Comparison of ENCODE assay signal across 10 mouse cellular contexts in genomic region chr1:192851126-192851525, GRCm38 (mm10). TPM values are rescaled to one million over a fixed set of nuclear protein-coding genes. Genes with fewer than 3 reads are reported as not detected.
A peak's percentile ranks its signal among the peaks of the same experiment; 100 is the strongest.
DNase-seq lines count a peak whose midpoint lies in the region; ATAC-seq and TF ChIP-seq lines count a peak whose summit lies in the region.
"Had no signal": no experiment of that assay in that cellular context is flagged by ENCODE, and none has a peak within 500 bp of the region (broad histone marks: within the 10 kb centered on the region; RNA-seq: fewer than 3 reads in every experiment).

No protein-coding gene starts in this region.

- H3K27ac ChIP-seq in gastrocnemius, adult 2 months = peak overlapping the region; percentile 66
- H3K27ac ChIP-seq in neural tube, embryonic 11.5 days (ENCODE audit: low read depth, low read length) = peak overlapping the region; percentile 2; the same call in 1 of the 2 replicates
- peak overlapping the region; percentile 74 for H3K27ac ChIP-seq in midbrain, embryonic 10.5 days (replicated peaks)
- H3K27ac ChIP-seq: liver, embryonic 12.5 days had no signal

- ATAC-seq in neural tube, embryonic 11.5 days (ENCODE audit: insufficient read depth, low FRiP score, low TSS enrichment) = no peak
- ATAC-seq in megakaryocyte-erythroid progenitor cell, adult 5-6 weeks (replicated peaks; ENCODE audit: low FRiP score, low TSS enrichment, poor library complexity, severe bottlenecking) = no peak
- ATAC-seq: liver, embryonic 12.5 days; Patski had no signal

- peak overlapping the region; percentile 26 for H3K4me3 ChIP-seq in gastrocnemius, adult 2 months
- no peak overlapping the region for H3K4me3 ChIP-seq in neural tube, embryonic 11.5 days (ENCODE audit: low read depth, low read length)
- peak overlapping the region; percentile 17; the same call in 1 of the 2 replicates for H3K4me3 ChIP-seq in midbrain, embryonic 10.5 days
- H3K4me3 ChIP-seq: liver, embryonic 12.5 days had no signal

- 2% methylated on average over 2 of the region's 2 CpGs for WGBS in neural tube, embryonic 11.5 days
- WGBS in midbrain, embryonic 10.5 days = 1% methylated on average over 2 of the region's 2 CpGs

- no peak for TF ChIP-seq CTCF in gastrocnemius, adult 2 months (IDR thresholded peaks at IDR 0.05)

- H3K36me3 ChIP-seq in neural tube, embryonic 11.5 days (ENCODE audit: control insufficient read depth, insufficient read depth, low read length) = peaks cover 7% of the 10 kb centered on the region
- H3K36me3 ChIP-seq in midbrain, embryonic 10.5 days = peaks cover 11% of the 10 kb centered on the region
- H3K36me3 ChIP-seq: liver, embryonic 12.5 days had no signal

- no peaks in the 10 kb centered on the region for H3K9me3 ChIP-seq in neural tube, embryonic 11.5 days (ENCODE audit: control insufficient read depth, low read length)
- peaks cover 5% of the 10 kb centered on the region; the same call in 1 of the 2 replicates for H3K9me3 ChIP-seq in midbrain, embryonic 10.5 days (replicated peaks)
- H3K9me3 ChIP-seq: liver, embryonic 12.5 days had no signal

- H3K4me2 ChIP-seq in neural tube, embryonic 11.5 days (ENCODE audit: low read depth) = peak overlapping the region; percentile 9; the same call in 1 of the 2 replicates
- H3K4me2 ChIP-seq: liver, embryonic 12.5 days had no signal

- DNase-seq in gastrocnemius, adult 2 months = no peak
- DNase-seq in gastrocnemius, postnatal 10 days = no peak
- no peak for DNase-seq in neural tube, embryonic 11.5 days (ENCODE audit: low spot score)
- DNase-seq in neural tube, embryonic 10.5 days (ENCODE audit: extremely low spot score, low spot score) = no peak
- no peak for DNase-seq in midbrain, embryonic 10.5 days (ENCODE audit: low spot score)
- DNase-seq in thymus, postnatal 25 days = no peak
- no peak for DNase-seq in thymus, adult 18-20 months

- intact Hi-C loops in gastrocnemius, adult 2 months (cut with DNase I) = loop anchor here (5.0 kb wide), 1 partner anchor 44 kb away; no protein-coding TSS in a partner anchor

- no peak overlapping the region for H3K9ac ChIP-seq in neural tube, embryonic 11.5 days (ENCODE audit: low read length)
- H3K9ac ChIP-seq: liver, embryonic 12.5 days had no signal

- peaks cover 33% of the 10 kb centered on the region for H3K27me3 ChIP-seq in neural tube, embryonic 11.5 days (ENCODE audit: control insufficient read depth, insufficient read depth, low read length)
- peaks cover 99% of the 10 kb centered on the region for H3K27me3 ChIP-seq in midbrain, embryonic 10.5 days (ENCODE audit: low read depth, poor library complexity, severe bottlenecking)
- H3K27me3 ChIP-seq: Patski had no signal

- H3K4me1 ChIP-seq in neural tube, embryonic 11.5 days (ENCODE audit: control insufficient read depth, insufficient read depth, low read length) = peaks cover 24% of the 10 kb centered on the region
- H3K4me1 ChIP-seq in midbrain, embryonic 10.5 days = peaks cover 75% of the 10 kb centered on the region

RNA-seq across cellular contexts. Expression of gene Sertad4, which starts 4.4 kb away (rescaled TPM):
- total RNA-seq in gastrocnemius, adult 2 months (2021) = 1 to 10 TPM; 1.9 to 2.7 TPM
- 10 to 100 TPM; 11.4 to 17.5 TPM for total RNA-seq in gastrocnemius, postnatal 10 days (2021)
- 19.3 and 22.8 TPM in 2 replicates for polyA plus RNA-seq in neural tube, embryonic 11.5 days (2014; fragmentation: Nextera tagmentation; extraction: Ambion mirVana)
- polyA plus RNA-seq in midbrain, embryonic 10.5 days (2016; fragmentation: Nextera tagmentation; extraction: Ambion mirVana) = 8.3 and 11.4 TPM in 2 replicates
- total RNA-seq in megakaryocyte-erythroid progenitor cell, adult 5-6 weeks (2014; fragmentation: Nextera tagmentation) = 0.57 TPM in 1 of 2 replicates, not detected in the other
- total RNA-seq in megakaryocyte-erythroid progenitor cell, adult 5-6 weeks (2017) = not detected in 2 replicates

Comparison
In these comparisons a context has a peak if more than half of its experiments do, and no peak if none do; other contexts are left out.
1. H3K27ac ChIP-seq: peak in every context shown above with its lines; median percentile 74 in midbrain, embryonic 10.5 days; 66 in gastrocnemius, adult 2 months; 2 in neural tube, embryonic 11.5 days.